Mouse (Mus musculus): ENCODE data around the gene Scp2. TPM values are rescaled to one million over a fixed set of nuclear protein-coding genes. Genes with fewer than 3 reads are reported as not detected.

Scp2 gene
- total and polyA plus RNA-seq, 2 experiments from 2014 or later = 160 to 243 TPM

DNA sequence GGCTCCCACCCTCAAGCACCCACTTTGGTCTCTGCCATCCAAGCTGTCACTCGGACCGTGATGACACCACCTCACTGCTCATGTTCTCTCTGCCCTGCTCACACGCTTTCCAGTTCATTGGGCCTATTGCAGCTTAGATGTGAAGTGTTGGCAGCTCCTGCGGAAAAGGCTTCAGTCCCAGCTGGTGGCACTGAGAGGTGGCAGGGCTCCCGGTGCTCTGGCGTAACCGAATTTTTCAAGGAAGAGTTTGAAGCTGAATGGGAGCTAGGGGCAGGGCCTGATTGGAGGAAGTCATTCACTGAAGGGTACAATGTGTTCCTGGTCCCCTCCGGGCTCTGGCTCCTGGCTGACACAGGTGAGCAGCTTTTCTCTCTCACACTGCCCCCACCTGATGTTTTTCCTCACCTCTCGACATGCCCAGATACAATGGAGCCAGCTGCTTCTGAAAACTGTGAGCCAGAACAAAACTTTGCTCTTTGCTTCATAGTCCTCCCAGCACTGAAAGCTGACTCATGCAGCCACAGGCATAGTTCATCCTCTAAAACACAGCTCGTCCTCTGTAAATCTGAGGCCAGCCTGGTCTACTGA lies 93.0 kb downstream of the Scp2 start:
- WGBS = 64% methylated on average over 10 of the region's 10 CpGs
- ATAC-seq (ENCODE audit: insufficient read depth, low read depth) = no peak
- Histone ChIP-seq H3K4me3 (ENCODE audit: low read depth, low read length) (no peak overlapping the region), H3K27ac (ENCODE audit: low read depth) (no peak overlapping the region), H3K9ac (replicated peaks; ENCODE audit: low read depth, low read length) (no peak overlapping the region), H3K4me1 (ENCODE audit: control insufficient read depth, insufficient read depth) (no peaks in the 10 kb centered on the region), H3K4me2 (ENCODE audit: low read depth, low read length) (no peak overlapping the region), H3K9me3 (replicated peaks; ENCODE audit: control insufficient read depth, low read length) (no peaks in the 10 kb centered on the region), H3K27me3 (ENCODE audit: control insufficient read depth, insufficient read depth, low read length) (no peaks in the 10 kb centered on the region), H3K36me3 (replicated peaks; ENCODE audit: control insufficient read depth, insufficient read depth, low read length) (peaks cover 74% of the 10 kb centered on the region)
- no peak for DNase-seq (ENCODE audit: low spot score)
- TF ChIP-seq CTCF (IDR thresholded peaks at IDR 0.05; ENCODE audit: low read depth) = no peak
- TF ChIP-seq EP300 (IDR thresholded peaks at IDR 0.05; ENCODE audit: low read depth) = no peak

DNA sequence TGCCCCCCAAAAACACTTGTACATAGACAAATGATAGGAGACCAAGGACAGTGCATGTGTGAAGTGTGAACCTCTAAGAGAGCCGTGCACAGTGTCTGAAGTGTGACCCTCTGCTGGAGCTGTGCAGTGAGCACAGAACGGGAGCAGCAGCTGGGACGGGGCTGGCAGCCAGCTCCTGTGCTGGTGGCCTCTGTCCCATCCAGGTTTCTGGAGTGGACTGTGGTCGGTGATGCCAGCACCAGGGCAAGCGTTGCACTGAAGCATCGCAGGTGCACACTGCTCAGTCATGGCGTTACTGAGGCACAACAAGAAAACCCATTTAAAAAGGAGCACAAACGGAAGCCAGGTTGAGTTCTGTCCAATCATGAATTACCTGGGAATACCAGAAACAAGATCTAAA lies 98.7 kb downstream of the Scp2 start:
- WGBS = 66% methylated on average over 8 of the region's 8 CpGs
- Histone ChIP-seq H3K4me2 (ENCODE audit: low read depth, low read length) (no peak overlapping the region), H3K27me3 (ENCODE audit: control insufficient read depth, insufficient read depth, low read length) (no peaks in the 10 kb centered on the region), H3K4me1 (ENCODE audit: control insufficient read depth, insufficient read depth) (no peaks in the 10 kb centered on the region), H3K9ac (replicated peaks; ENCODE audit: low read depth, low read length) (no peak overlapping the region), H3K4me3 (ENCODE audit: low read depth, low read length) (no peak overlapping the region), H3K36me3 (replicated peaks; ENCODE audit: control insufficient read depth, insufficient read depth, low read length) (peaks cover 49% of the 10 kb centered on the region), H3K9me3 (replicated peaks; ENCODE audit: control insufficient read depth, low read length) (no peaks in the 10 kb centered on the region), H3K27ac (ENCODE audit: low read depth) (peak overlapping the region; percentile 9; the same call in 1 of the 2 replicates)
- TF ChIP-seq CTCF (IDR thresholded peaks at IDR 0.05; ENCODE audit: low read depth) (no peak), EP300 (IDR thresholded peaks at IDR 0.05; ENCODE audit: low read depth) (no peak)
- DNase-seq (ENCODE audit: low spot score) = no peak
- no peak for ATAC-seq (ENCODE audit: insufficient read depth, low read depth)

DNA sequence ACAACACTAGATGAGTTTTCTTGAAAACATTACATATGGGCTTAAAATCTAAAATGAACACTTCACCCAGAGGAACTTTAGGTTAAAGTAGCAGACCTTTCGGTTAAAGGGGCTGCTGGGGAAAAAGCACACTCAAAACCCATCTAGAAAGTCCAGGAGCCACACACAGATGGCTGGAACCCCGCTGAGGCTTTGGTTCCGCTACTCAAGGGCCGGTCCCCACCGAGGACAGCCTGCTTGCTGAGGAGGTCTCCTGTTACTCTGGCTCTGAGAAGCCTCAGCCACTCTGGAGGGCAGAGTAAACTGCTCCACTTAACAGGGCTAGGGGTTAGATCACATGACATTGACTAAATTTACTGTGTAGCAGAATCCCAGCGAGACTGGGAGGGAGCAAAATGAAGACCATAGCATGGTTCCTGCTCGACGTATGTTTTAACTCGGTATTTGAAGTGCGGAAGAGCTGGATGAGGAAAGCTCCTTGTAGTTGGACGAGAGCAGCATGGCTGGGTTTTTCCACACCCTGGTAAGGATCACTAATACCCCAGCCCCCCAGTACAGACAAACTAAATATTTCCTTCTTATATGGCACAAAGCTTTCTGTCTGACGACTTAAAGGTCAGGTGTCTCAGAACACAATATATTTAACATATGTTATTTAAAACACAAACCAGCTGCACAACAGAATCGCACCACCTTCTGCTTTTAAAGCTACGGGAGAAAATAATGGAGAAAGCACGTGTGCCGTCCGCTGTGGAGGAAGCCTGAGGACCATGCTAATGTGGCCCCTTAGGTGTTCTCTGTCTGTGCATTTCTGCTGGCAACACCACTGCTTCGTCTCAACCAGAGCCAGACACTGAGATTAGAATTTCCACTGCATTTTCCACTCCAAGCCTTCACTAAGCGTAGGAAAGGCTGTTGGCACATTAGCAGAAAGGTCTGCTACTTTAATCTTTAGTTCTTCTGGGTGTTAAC lies 99.4 kb downstream of the Scp2 start:
- H3K4me2 ChIP-seq (ENCODE audit: low read depth, low read length) = no peak overlapping the region
- TF ChIP-seq EP300 (IDR thresholded peaks at IDR 0.05; ENCODE audit: low read depth) (no peak), CTCF (IDR thresholded peaks at IDR 0.05; ENCODE audit: low read depth) (no peak)
- ATAC-seq (ENCODE audit: insufficient read depth, low read depth) = no peak

GRCm38 (mm10) chr4:108037027-108037426 lies 107.8 kb downstream of the Scp2 start:
- H3K4me1 ChIP-seq (ENCODE audit: control insufficient read depth, insufficient read depth) = peaks cover 2% of the 10 kb centered on the region
- no peaks in the 10 kb centered on the region for H3K9me3 ChIP-seq (replicated peaks; ENCODE audit: control insufficient read depth, low read length)
- no peak for DNase-seq (ENCODE audit: low spot score)
- TF ChIP-seq CTCF (IDR thresholded peaks at IDR 0.05; ENCODE audit: low read depth) (no peak), EP300 (IDR thresholded peaks at IDR 0.05; ENCODE audit: low read depth) (no peak)
- no peak overlapping the region for H3K4me2 ChIP-seq (ENCODE audit: low read depth, low read length)
- 83% methylated on average over 8 of the region's 8 CpGs for WGBS
- no peak for ATAC-seq (ENCODE audit: insufficient read depth, low read depth)
- no peak overlapping the region for H3K27ac ChIP-seq (ENCODE audit: low read depth)
- H3K9ac ChIP-seq (replicated peaks; ENCODE audit: low read depth, low read length) = no peak overlapping the region
- H3K4me3 ChIP-seq (ENCODE audit: low read depth, low read length) = no peak overlapping the region
- H3K36me3 ChIP-seq (replicated peaks; ENCODE audit: control insufficient read depth, insufficient read depth, low read length) = no peaks in the 10 kb centered on the region
- peaks cover 21% of the 10 kb centered on the region for H3K27me3 ChIP-seq (ENCODE audit: control insufficient read depth, insufficient read depth, low read length)

More for the DNA sequence above, 99.4 kb downstream of the Scp2 start:
- Histone ChIP-seq H3K27ac (ENCODE audit: low read depth) (0 out of 2 replicates have a peak overlapping the region, but pooled peaks have one; percentile 9), H3K9me3 (replicated peaks; ENCODE audit: control insufficient read depth, low read length) (no peaks in the 10 kb centered on the region), H3K27me3 (ENCODE audit: control insufficient read depth, insufficient read depth, low read length) (no peaks in the 10 kb centered on the region), H3K4me1 (ENCODE audit: control insufficient read depth, insufficient read depth) (no peaks in the 10 kb centered on the region), H3K9ac (replicated peaks; ENCODE audit: low read depth, low read length) (no peak overlapping the region), H3K4me3 (ENCODE audit: low read depth, low read length) (no peak overlapping the region), H3K36me3 (replicated peaks; ENCODE audit: control insufficient read depth, insufficient read depth, low read length) (peaks cover 45% of the 10 kb centered on the region)
- no peak for DNase-seq (ENCODE audit: low spot score)
- 65% methylated on average over 19 of the region's 19 CpGs for WGBS

DNA sequence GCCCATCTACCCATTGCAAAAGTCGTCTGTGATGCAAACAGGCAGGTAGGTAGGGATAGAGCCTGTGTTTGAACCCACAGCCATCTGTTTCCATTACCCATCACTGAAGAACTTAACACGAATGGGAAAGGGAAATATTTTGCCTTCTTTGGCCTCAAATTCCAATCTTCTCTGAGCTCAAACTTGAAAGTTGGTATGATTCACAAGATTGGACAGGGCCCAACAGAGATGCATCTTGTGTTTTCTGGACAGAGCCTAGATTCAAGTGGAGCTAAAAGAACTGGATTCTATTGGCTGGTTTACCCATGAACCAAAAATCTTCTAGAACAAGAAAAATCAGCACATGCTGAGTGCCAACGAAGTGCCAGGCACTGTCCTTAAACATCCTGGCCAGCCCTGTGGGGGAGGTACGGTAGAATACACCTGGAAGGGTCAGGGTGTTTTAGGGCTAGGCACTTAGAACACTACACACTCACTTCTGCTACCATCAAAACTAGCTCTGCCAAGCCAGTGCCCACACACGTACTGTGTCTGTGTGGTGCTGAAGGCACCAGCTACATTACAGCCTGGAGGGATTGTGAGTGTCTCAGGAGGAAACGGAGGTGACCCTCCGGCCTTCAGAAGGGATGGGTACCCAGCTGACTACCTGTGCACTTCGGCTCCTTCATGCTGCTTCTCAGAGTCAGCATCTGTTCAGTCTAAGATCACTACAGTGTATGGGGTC lies 111.6 kb downstream of the Scp2 start:
- WGBS = 88% methylated on average over 8 of the region's 8 CpGs
- no peak for ATAC-seq (ENCODE audit: insufficient read depth, low read depth)
- no peak overlapping the region for H3K4me3 ChIP-seq (ENCODE audit: low read depth, low read length)
- no peak overlapping the region for H3K27ac ChIP-seq (ENCODE audit: low read depth)
- no peak overlapping the region for H3K4me2 ChIP-seq (ENCODE audit: low read depth, low read length)
- H3K9ac ChIP-seq (replicated peaks; ENCODE audit: low read depth, low read length) = no peak overlapping the region
- no peaks in the 10 kb centered on the region for H3K9me3 ChIP-seq (replicated peaks; ENCODE audit: control insufficient read depth, low read length)
- TF ChIP-seq EP300 (IDR thresholded peaks at IDR 0.05; ENCODE audit: low read depth) (no peak), CTCF (IDR thresholded peaks at IDR 0.05; ENCODE audit: low read depth) (no peak)
- H3K27me3 ChIP-seq (ENCODE audit: control insufficient read depth, insufficient read depth, low read length) = peaks cover 49% of the 10 kb centered on the region
- DNase-seq (ENCODE audit: low spot score) = no peak
- H3K4me1 ChIP-seq (ENCODE audit: control insufficient read depth, insufficient read depth) = peaks cover 12% of the 10 kb centered on the region
- no peaks in the 10 kb centered on the region for H3K36me3 ChIP-seq (replicated peaks; ENCODE audit: control insufficient read depth, insufficient read depth, low read length)

All from heart, postnatal 0 days (tissue).